Mouse (Mus musculus) E14TG2a.4 (cell line): Measurements from ENCODE around the gene Rbfox1.

ENCODE experiments used
- CTCF ChIP-seq: conservative IDR thresholded peaks from 2 replicates; pipeline ENCODE4 v1.5.1; 2014; ENCODE audit warnings: low read length
- NANOG ChIP-seq: IDR thresholded peaks from 2 replicates; pipeline ENCODE4 v1.6.1; 2014; ENCODE audit warnings: borderline replicate concordance, low read length, mixed read lengths
- POU5F1 ChIP-seq: IDR thresholded peaks from 2 replicates; pipeline ENCODE4 v1.6.1; 2014; ENCODE audit warnings: low read length, borderline replicate concordance

DNA sequence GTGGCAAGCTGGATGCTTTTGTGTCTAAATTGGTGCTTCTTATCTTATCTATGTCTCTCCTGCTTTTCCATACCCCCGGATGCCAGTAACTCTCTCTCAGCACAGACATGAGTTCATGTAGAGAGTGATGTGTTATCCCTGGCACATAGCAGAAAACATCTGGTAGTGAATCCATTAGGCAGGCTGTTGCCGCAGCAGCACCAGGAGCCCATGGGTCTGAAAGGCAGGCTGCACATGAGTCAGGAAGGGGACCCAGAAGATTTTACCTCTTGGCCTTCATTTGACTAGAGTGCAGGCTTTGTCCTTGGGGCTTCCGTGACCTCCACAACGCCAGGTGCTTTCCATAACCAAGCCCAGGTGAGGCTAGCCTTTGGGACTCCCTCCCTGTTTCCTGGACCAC is 1278.5 kb downstream of the Rbfox1 start:
- TF ChIP-seq CTCF (no peak), NANOG (no peak), POU5F1 (no peak)
